Mouse (Mus musculus) bone marrow macrophage, adult 2 months (primary cell): ENCODE measurements around the gene Dnajc5.

Experiments
- CTCF ChIP-seq: IDR thresholded peaks from 2 replicates; pipeline ENCODE4 v1.5.1; 2012; ENCODE audit warnings: low read depth, mild to moderate bottlenecking, low read length, moderate library complexity
- POLR2A ChIP-seq: IDR thresholded peaks from 2 replicates; pipeline ENCODE4 v1.6.1; 2012; ENCODE audit warnings: mild to moderate bottlenecking, low read depth, low read length, borderline replicate concordance

DNA sequence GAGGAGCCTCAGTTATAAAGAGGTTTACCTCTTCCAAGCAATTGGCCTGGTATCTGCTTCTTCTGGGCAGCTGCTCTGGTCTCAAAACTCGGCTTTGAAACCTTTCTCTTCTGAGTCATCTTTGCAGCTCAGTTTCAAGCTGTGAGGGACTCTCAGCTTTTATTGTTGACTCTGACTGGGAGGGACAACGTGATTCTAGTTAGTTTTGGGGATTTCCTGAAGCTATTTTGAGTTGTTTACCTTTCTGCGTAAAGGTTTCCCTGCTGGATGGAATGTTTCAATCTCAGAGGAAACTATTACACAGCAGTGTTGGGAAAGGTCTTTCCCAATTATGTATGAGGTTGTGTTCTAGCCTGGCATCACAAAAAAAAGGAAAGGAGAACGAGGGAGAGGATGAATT, 21.6 kb upstream of the Dnajc5 start:
- no peak for TF ChIP-seq CTCF
- TF ChIP-seq POLR2A: no peak
